In the genomic region with DNA sequence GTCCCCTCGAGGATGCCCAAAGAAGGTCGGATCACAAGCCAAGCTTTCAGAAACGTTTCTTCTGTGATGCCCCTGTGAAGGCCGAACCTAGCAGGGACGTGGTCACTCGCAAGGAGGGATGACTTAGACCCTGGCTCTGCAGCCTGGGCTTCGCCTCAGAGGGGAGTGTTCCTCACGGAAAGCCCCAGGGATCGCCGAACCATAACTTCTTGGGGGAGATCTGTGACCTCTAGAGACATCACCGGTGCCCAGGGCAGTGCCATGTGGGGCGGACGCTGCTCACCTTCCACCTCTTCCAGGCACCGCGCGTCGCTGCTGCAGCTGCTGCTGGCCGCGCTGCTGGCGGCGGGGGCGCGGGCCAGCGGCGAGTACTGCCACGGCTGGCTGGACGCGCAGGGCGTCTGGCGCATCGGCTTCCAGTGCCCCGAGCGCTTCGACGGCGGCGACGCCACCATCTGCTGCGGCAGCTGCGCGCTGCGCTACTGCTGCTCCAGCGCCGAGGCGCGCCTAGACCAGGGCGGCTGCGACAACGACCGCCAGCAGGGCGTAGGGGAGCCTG, we compare ENCODE assay signal across 8 mouse cellular contexts. TPM values are rescaled to one million over a fixed set of nuclear protein-coding genes. Genes with fewer than 3 reads are reported as not detected.
DNase-seq lines count a peak whose midpoint lies in the region; ATAC-seq and TF ChIP-seq lines count a peak whose summit lies in the region.

No protein-coding gene starts in this region.

- peak overlapping the region; percentile 81 for H3K9ac ChIP-seq in heart, embryonic 11.5 days (ENCODE audit: low read depth, low read length)
- peak overlapping the region; percentile 72 for H3K9ac ChIP-seq in hindbrain, embryonic 13.5 days
- no peak overlapping the region for H3K9ac ChIP-seq in liver, embryonic 14.5 days (replicated peaks)

- ATAC-seq in heart, embryonic 11.5 days (replicated peaks; ENCODE audit: insufficient number of reproducible peaks, low FRiP score, low TSS enrichment) = no peak
- peak; percentile 62 for ATAC-seq in hindbrain, embryonic 13.5 days (ENCODE audit: low FRiP score)
- ATAC-seq in liver, embryonic 14.5 days (ENCODE audit: insufficient read depth) = no peak

- TF ChIP-seq POLR2A in embryonic fibroblast, embryonic 13.5 days (IDR thresholded peaks at IDR 0.05; ENCODE audit: low read depth, low read length) = no peak

- H3K4me2 ChIP-seq in heart, embryonic 11.5 days = peak overlapping the region; percentile 90
- H3K4me2 ChIP-seq in hindbrain, embryonic 13.5 days = peak overlapping the region; percentile 78
- peak overlapping the region; percentile 55 for H3K4me2 ChIP-seq in liver, embryonic 14.5 days (ENCODE audit: low read depth)

- H3K27ac ChIP-seq in heart, embryonic 11.5 days (ENCODE audit: low read depth, low read length) = peak overlapping the region; percentile 79
- H3K27ac ChIP-seq in embryonic fibroblast, embryonic 13.5 days (ENCODE audit: insufficient read depth, low read length) = no peak overlapping the region
- H3K27ac ChIP-seq in hindbrain, embryonic 13.5 days = peak overlapping the region; percentile 77
- H3K27ac ChIP-seq in liver, embryonic 14.5 days = no peak overlapping the region

- no peak for DNase-seq in heart, adult 11 months
- DNase-seq in ZHBTc4 (ENCODE audit: low read depth, low spot score) = peak; percentile 44
- no peak for DNase-seq in liver, embryonic 14.5 days (ENCODE audit: low read depth in 3 of 3, low spot score in 3 of 3)
- DNase-seq in right cerebral cortex, postnatal 14 days = peak; percentile 34
- no peak for DNase-seq in cerebellum, adult 11-12 months

- peaks cover 3% of the 10 kb centered on the region; the same call in 1 of the 2 replicates for H3K4me1 ChIP-seq in heart, embryonic 11.5 days (ENCODE audit: control insufficient read depth, insufficient read depth, low read length)
- H3K4me1 ChIP-seq in embryonic fibroblast, embryonic 13.5 days (ENCODE audit: control insufficient read depth, insufficient read depth, low read length) = no peaks in the 10 kb centered on the region
- H3K4me1 ChIP-seq in hindbrain, embryonic 13.5 days (replicated peaks) = peaks cover 30% of the 10 kb centered on the region
- no peaks in the 10 kb centered on the region for H3K4me1 ChIP-seq in liver, embryonic 14.5 days (replicated peaks; ENCODE audit: control insufficient read depth in 2 of 2, insufficient read depth in 2 of 2, low read length in 1 of 2)

- under 1% methylated on average over 51 of the region's 51 CpGs for WGBS in heart, embryonic 11.5 days (ENCODE audit: insufficient replicate concordance)
- under 1% methylated on average over 51 of the region's 51 CpGs for WGBS in hindbrain, embryonic 13.5 days
- 2% methylated on average over 51 of the region's 51 CpGs for WGBS in liver, embryonic 14.5 days (ENCODE audit: insufficient replicate concordance)

- H3K27me3 ChIP-seq in heart, embryonic 11.5 days (ENCODE audit: control insufficient read depth, insufficient read depth, low read length) = no peaks in the 10 kb centered on the region; the same call in 1 of the 2 replicates
- H3K27me3 ChIP-seq in hindbrain, embryonic 13.5 days = peaks cover 53% of the 10 kb centered on the region
- H3K27me3 ChIP-seq in liver, embryonic 14.5 days (ENCODE audit: control insufficient read depth, insufficient read depth, low read length) = peaks cover 23% of the 10 kb centered on the region

- no peak for TF ChIP-seq CTCF in embryonic fibroblast, embryonic 13.5 days (IDR thresholded peaks at IDR 0.05; ENCODE audit: borderline replicate concordance, insufficient read depth, low read length)
- no peak for TF ChIP-seq CTCF in liver, embryonic 14.5 days (IDR thresholded peaks at IDR 0.05; ENCODE audit: low read depth)

- H3K9me3 ChIP-seq in heart, embryonic 11.5 days (replicated peaks; ENCODE audit: control insufficient read depth, low read length) = no peaks in the 10 kb centered on the region
- H3K9me3 ChIP-seq in hindbrain, embryonic 13.5 days = no peaks in the 10 kb centered on the region
- no peaks in the 10 kb centered on the region for H3K9me3 ChIP-seq in liver, embryonic 14.5 days (ENCODE audit: control insufficient read depth, low read length)

- H3K36me3 ChIP-seq in heart, embryonic 11.5 days (ENCODE audit: control insufficient read depth, insufficient read depth, low read length) = peaks cover under 1% of the 10 kb centered on the region; the same call in 1 of the 2 replicates
- no peaks in the 10 kb centered on the region for H3K36me3 ChIP-seq in hindbrain, embryonic 13.5 days
- no peaks in the 10 kb centered on the region for H3K36me3 ChIP-seq in liver, embryonic 14.5 days (replicated peaks; ENCODE audit: control insufficient read depth, insufficient read depth, low read depth)

- no peak for TF ChIP-seq EP300 in liver, embryonic 14.5 days (IDR thresholded peaks at IDR 0.05; ENCODE audit: low read depth)

- peak overlapping the region; percentile 68 for H3K4me3 ChIP-seq in heart, embryonic 11.5 days (ENCODE audit: low read depth, low read length)
- peak overlapping the region; percentile 50 for H3K4me3 ChIP-seq in embryonic fibroblast, embryonic 13.5 days (ENCODE audit: insufficient read depth, low read length)
- peak overlapping the region; percentile 60 for H3K4me3 ChIP-seq in hindbrain, embryonic 13.5 days
- peak overlapping the region; percentile 25 to 45; a peak in 3 of 4 replicates for H3K4me3 ChIP-seq in liver, embryonic 14.5 days (ENCODE audit: insufficient read depth in 1 of 2, low read depth in 2 of 2, low read length in 2 of 2)

RNA-seq across cellular contexts. Expression of a gene that starts 0.8 kb away (rescaled TPM):
- 15.8 and 17.3 TPM in 2 replicates for polyA plus RNA-seq in heart, embryonic 11.5 days (2014; fragmentation: Nextera tagmentation; extraction: Ambion mirVana)
- 0.42 and 2.1 TPM in 2 replicates for polyA plus RNA-seq in embryonic fibroblast, embryonic 13.5 days (2011; ENCODE audit: insufficient read length, low read depth, missing spikeins)
- polyA plus RNA-seq in hindbrain, embryonic 13.5 days (2015; fragmentation: Nextera tagmentation; extraction: Ambion mirVana) = 4.0 and 4.3 TPM in 2 replicates
- polyA plus RNA-seq in liver, embryonic 14.5 days (2012; rRNA removed) = 0.17 and 0.35 TPM in 2 replicates
- 0.23 and 0.36 TPM in 2 replicates for polyA plus RNA-seq in liver, embryonic 14.5 days (2014; fragmentation: Nextera tagmentation; extraction: Ambion mirVana)

RNA-seq across cellular contexts. Expression of a gene that starts 28.1 kb away (rescaled TPM):
- 26.3 and 32.8 TPM in 2 replicates for polyA plus RNA-seq in heart, embryonic 11.5 days (2014; fragmentation: Nextera tagmentation; extraction: Ambion mirVana)
- 15.8 and 18.6 TPM in 2 replicates for polyA plus RNA-seq in embryonic fibroblast, embryonic 13.5 days (2011; ENCODE audit: insufficient read length, low read depth, missing spikeins)
- polyA plus RNA-seq in hindbrain, embryonic 13.5 days (2015; fragmentation: Nextera tagmentation; extraction: Ambion mirVana) = 36.3 and 37.8 TPM in 2 replicates
- polyA plus RNA-seq in liver, embryonic 14.5 days (2012; rRNA removed) = 3.6 and 5.9 TPM in 2 replicates
- 15.7 and 18.4 TPM in 2 replicates for polyA plus RNA-seq in liver, embryonic 14.5 days (2014; fragmentation: Nextera tagmentation; extraction: Ambion mirVana)

Comparison
In these comparisons a context has a peak if more than half of its experiments do, and no peak if none do; other contexts are left out.
1. H3K27ac ChIP-seq: peak in heart, embryonic 11.5 days (single experiment) and hindbrain, embryonic 13.5 days (single experiment); none in embryonic fibroblast, embryonic 13.5 days (single experiment) and liver, embryonic 14.5 days (single experiment).
2. DNase-seq: peak in ZHBTc4 (single experiment) and right cerebral cortex, postnatal 14 days (single experiment); none in heart, adult 11 months (single experiment), liver, embryonic 14.5 days (0 of 3) and cerebellum, adult 11-12 months (single experiment).
3. Peak in every context shown above with its lines, with median percentiles within 50 percentile points of each other: H3K4me2 ChIP-seq and H3K4me3 ChIP-seq.